Mouse (Mus musculus) gastrocnemius, adult 2 months (tissue): ENCODE data around the gene Ctsg. TPM values are rescaled to one million over a fixed set of nuclear protein-coding genes. Genes with fewer than 3 reads are reported as not detected.
"Not testable (repeated sequence)": the region's sequence is repeated elsewhere in the genome, so short reads cannot be mapped to it uniquely, and the experiment has no call there.

ENCODE experiments used
- DNase-seq: peaks from one replicate; pipeline ENCODE4 v3.0.0; 2022
- H3K27ac ChIP-seq: fragments of 200-600 bp; 2 replicates; pipeline ENCODE4 v1.8.1; 2022; ENCODE audit warnings: mild to moderate bottlenecking
- H3K4me3 ChIP-seq: fragments of 200-600 bp; 2 replicates; pipeline ENCODE4 v1.8.1; 2022; ENCODE audit warnings: mild to moderate bottlenecking, moderate library complexity
- CTCF ChIP-seq: fragments of 200-600 bp; IDR thresholded peaks from 2 replicates; pipeline ENCODE4 v1.8.1; 2022; ENCODE audit warnings: antibody characterized with exemption, mild to moderate bottlenecking, moderate library complexity
- intact Hi-C: fragments of 180-260 bp; cut with DNase I; formaldehyde crosslinking; loops from one replicate; pipeline ENCODE4 v1.15.1; 2025
- microRNA-seq: library from miRNA; unstranded; fragments of <30 nt; microRNA quantifications from one replicate; pipeline ENCODE4 v1.2.0, GENCODE M21; 2021
- total RNA-seq, 2 experiments: library from RNA; stranded (reverse); gene quantifications; 2 replicates each; pipeline ENCODE4 v1.2.3; 2021

The Ctsg gene
- total RNA-seq, 2 experiments from 2014 or later: not detected

DNA sequence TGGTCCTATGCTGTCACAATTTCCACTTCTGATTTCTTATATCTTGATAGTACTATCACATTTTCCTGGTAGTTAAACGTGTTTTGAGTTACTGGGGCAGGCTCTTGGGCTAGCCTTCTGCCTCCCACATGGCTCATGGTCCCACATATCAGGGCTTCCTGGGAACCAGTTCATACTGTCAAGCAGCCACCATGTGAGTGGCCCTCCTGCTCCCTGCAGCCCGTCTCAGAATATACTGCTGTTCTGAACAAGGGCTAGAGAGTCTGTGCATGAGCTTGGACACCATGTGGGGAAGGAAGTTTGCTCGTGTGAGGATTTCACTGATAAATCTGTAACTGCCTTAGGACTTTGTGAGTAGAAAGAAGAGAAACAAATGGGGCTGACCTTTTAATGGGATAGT, 15.7 kb downstream of the Ctsg start:
- Histone ChIP-seq H3K27ac (no peak overlapping the region), H3K4me3 (no peak overlapping the region)
- TF ChIP-seq CTCF: no peak
- DNase-seq: no peak
- intact Hi-C loops: no loop called here

DNA sequence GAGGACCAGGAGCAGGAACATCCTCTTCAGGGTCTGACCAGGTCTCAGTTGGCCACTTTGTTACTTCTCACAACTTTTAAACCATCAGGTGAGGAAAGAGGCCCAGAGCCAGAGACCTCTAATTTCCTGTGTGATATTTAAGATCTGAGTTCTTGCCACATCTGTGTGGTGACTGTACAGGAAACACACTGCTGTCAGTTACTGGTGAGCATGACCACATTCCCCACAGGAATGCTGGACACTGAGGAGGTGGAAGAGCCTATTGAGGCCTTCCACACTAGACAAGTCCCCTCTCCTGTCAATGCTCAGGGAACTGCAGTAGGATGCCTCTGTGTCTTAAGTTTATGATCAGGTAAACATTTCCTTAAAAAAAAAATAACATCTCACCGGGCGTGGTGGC, 17.2 kb downstream of the Ctsg start, which contains the start of gene Mcpt8:
Gene Mcpt8 (minus strand): TSS at position 107 of the 400 bp plus-strand sequence.
- no peak for DNase-seq
- intact Hi-C loops: no loop called here
- H3K4me3 ChIP-seq: no peak within 1 kb of the TSS
- TF ChIP-seq CTCF: no peak
- H3K27ac ChIP-seq: no peak within 1 kb of the TSS

- intact Hi-C loops: no loop called here
- H3K27ac ChIP-seq: no peak overlapping the region
- no peak for TF ChIP-seq CTCF
Observed at GRCm38 (mm10) chr14:56082016-56082415, 20.4 kb downstream of the Ctsg start.

DNA sequence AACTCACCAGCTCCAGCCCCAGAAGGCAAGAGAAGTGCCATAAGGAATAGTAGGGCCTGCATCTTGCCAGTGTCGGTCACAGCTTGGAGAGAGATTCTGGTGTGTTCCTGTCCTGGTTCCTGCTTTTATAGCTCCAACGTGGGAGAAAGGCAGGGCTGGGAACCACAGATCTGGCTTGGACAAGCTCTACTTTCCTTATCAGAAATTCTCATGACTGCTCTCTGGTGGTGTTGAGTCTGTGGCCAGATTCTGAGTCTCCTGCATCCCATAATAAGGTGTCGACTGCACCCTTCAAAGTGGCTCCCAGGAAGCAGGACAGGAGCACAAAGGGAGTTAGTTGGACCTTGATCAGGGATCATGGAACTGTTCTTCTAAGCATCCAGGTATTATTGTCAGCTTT, 40.2 kb downstream of the Ctsg start, which contains the start of gene Mcpt4:
Gene Mcpt4 (minus strand): TSS at position 101 of the 400 bp plus-strand sequence.
- DNase-seq, intact Hi-C loops, H3K4me3 ChIP-seq, H3K27ac ChIP-seq: not testable (repeated sequence)

More at GRCm38 (mm10) chr14:56082016-56082415, 20.4 kb downstream of the Ctsg start:
- DNase-seq: no peak
- no peak overlapping the region for H3K4me3 ChIP-seq

GRCm38 (mm10) chr14:56057722-56058121, 44.7 kb downstream of the Ctsg start:
- intact Hi-C loops: no loop called here
- H3K4me3 ChIP-seq: no peak overlapping the region
- DNase-seq: no peak
- H3K27ac ChIP-seq: no peak overlapping the region
- no peak for TF ChIP-seq CTCF

DNA sequence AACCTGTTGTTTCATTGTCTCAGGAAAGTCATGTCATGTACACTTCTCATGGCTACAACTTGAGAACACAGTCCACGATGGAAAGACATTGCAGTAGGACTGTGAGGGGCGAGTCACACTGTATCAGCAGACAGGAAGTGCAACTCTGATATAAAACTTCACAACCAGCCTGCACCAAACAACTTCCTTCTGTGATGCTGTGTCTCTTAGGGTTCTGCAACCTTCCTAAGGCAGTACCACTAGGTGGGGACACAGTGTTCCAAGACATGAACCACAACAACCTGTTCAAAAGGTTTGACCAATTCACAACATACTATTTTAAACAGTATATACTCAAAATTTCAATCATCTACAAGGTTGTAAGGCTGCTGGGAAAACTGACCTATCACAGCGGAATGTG, 47.0 kb downstream of the Ctsg start:
- Histone ChIP-seq H3K4me3 (no peak overlapping the region), H3K27ac (no peak overlapping the region)
- no peak for DNase-seq
- no peak for TF ChIP-seq CTCF
- intact Hi-C loops: no loop called here

Small RNA genes within 50 kb of the gene (microRNA-seq; reads per million reads assigned to microRNA genes)
- not detected for gene Mir6949

Other genes with a start within 250 kb of the Ctsg start
- 1 to 10 TPM; 1.6 to 2.0 TPM for gene Nynrin, start 248.6 kb downstream of the Ctsg start, total RNA-seq
- gene Cbln3, start 218.2 kb downstream of the Ctsg start, total RNA-seq: not detected
- 1 to 10 TPM; 6.4 to 8.1 TPM for gene Khnyn, start 217.6 kb downstream of the Ctsg start, total RNA-seq
- gene Sdr39u1, start 202.3 kb downstream of the Ctsg start, total RNA-seq: 100 to 1,000 TPM; 113 to 127 TPM
- gene Cma1, start 157.9 kb downstream of the Ctsg start, total RNA-seq: 1 to 10 TPM in 1 of 2 experiments, under 1 TPM in 1; 0.99 to 3.2 TPM
- under 1 TPM in 1 of 2 experiments, not detected in 1; 0.28 TPM for gene Cma2, start 151.6 kb downstream of the Ctsg start, total RNA-seq
- gene Mcpt1, start 84.6 kb downstream of the Ctsg start, total RNA-seq: not detected
- gene Mcpt9, start 72.1 kb downstream of the Ctsg start, total RNA-seq: not detected
- gene Mcpt2, start 60.5 kb downstream of the Ctsg start, total RNA-seq: not detected
- gene Mcpt4, start 40.3 kb downstream of the Ctsg start, total RNA-seq: 1 to 10 TPM; 2.1 to 4.0 TPM
- not detected for gene Mcpt8, start 17.3 kb downstream of the Ctsg start, total RNA-seq
- not detected for gene Gzme, start 18.1 kb upstream of the Ctsg start, total RNA-seq
- not detected for gene Gzmd, start 30.0 kb upstream of the Ctsg start, total RNA-seq
- not detected for gene Gzmg, start 57.0 kb upstream of the Ctsg start, total RNA-seq
- not detected for gene Gzmn, start 72.0 kb upstream of the Ctsg start, total RNA-seq
- not detected for gene Gzmf, start 108.8 kb upstream of the Ctsg start, total RNA-seq
- gene Gzmc, start 132.1 kb upstream of the Ctsg start, total RNA-seq: not detected
- gene Gzmb, start 159.7 kb upstream of the Ctsg start, total RNA-seq: not detected